Mouse (Mus musculus) skeletal muscle tissue, postnatal 0 days (tissue): ENCODE data around the gene Rarb. TPM values are rescaled to one million over a fixed set of nuclear protein-coding genes. Genes with fewer than 3 reads are reported as not detected.

Source experiments
- polyA plus RNA-seq: library from polyadenylated mRNA; unstranded; fragments of >200 nt; fragmentation: Nextera tagmentation; extraction: Ambion mirVana; gene quantifications from 2 replicates; pipeline ENCODE4 v1.2.1, GENCODE M21; 2015

Gene Rarb
- 4.8 and 5.9 TPM in 2 replicates for polyA plus RNA-seq

DNA sequence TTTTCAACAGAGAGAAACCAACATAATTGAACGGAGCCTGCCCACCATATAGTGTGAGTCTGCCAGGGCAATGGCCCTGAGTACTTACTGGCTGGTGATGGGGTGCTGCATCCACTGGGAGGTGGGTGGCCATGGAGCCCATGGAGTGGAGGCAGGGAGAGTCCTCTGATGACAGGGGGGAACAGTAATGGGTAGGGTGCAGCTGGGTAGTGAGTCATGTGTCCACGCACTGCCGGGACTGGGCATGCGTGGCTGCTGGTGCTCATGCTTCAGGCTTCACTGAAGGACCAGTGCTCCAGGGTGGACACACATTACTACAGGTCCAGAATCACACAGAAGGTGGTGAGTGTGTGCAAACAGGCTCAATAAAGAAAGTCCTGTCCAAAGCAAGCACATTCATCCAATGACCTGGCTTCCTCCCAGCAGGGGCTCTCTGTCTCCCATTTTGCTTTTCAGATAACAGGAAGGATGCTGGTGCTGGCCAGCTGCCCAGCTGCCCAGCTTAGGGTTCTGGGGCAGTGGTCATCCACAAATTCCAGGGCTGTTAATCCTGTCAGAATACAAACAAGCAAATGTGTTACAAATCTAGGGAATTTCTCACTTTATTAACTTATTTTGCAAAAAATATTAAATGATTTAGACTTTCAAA, at the start of gene Rarb:
Rarb (minus strand) TSS at position 555 of the 649 bp plus-strand sequence.

